Mouse (Mus musculus): ENCODE data around the gene Eef1g. TPM values are rescaled to one million over a fixed set of nuclear protein-coding genes. Genes with fewer than 3 reads are reported as not detected.

Gene Eef1g
- 100 to 1,000 TPM; 251 to 256 TPM for total RNA-seq (2021)
- long read RNA-seq, experiment 1, transcript Eef1g-201 (10 exons, 1,864 nt), result major isoform, 264 of 280 reads
- long read RNA-seq, experiment 1, partial matches to known transcripts, result 13 of 280 reads
- long read RNA-seq, experiment 1, other reads (novel, unspliced or antisense), result 2 of 280 reads
- long read RNA-seq, experiment 2, transcript Eef1g-201 (10 exons, 1,864 nt), result major isoform, 240 of 260 reads
- long read RNA-seq, experiment 2, partial matches to known transcripts, result 13 of 260 reads
- long read RNA-seq, experiment 2, other reads (novel, unspliced or antisense), result 3 of 260 reads

DNA sequence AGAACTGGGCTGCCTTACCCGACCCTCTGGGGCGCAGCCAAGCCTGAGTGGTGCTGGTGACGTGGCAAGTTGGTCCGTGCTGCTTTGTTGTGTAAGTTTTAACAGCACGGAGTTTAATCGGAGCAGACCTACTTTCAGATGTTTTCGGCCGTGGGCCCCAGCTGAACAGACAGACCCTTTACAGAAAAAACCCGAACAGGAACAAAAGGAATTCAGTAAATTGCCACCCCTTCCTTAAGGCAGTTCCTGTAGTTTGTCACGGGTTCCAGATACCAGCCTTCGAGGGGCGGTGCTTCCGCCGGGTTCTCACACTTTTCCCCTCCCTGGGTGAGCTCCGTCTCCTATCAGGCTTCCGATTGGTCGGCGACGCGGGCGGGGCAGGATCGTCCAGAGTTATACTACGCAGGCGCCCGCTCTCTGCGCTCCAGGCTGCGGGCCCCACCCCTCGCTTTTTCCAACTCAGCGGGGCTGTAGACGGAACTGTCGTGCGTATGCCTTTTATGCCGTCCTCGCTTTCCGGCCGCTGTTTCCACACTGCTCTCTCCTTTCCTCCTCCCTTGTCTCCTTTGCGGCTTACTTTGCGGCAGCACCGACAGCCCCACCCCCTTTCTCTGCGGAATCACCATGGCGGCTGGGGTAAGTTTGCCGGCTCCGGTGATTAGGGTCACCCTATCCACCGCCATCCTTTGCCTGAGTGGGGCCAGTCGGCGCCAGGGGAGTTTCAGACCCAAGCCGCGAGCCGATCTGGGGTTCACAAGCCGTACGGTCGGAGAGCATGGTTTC, at the start of gene Eef1g:
Gene Eef1g (plus strand): TSS at position 452 of the 783 bp plus-strand sequence.
- peak; percentile 97 to 99 for DNase-seq (ENCODE audit: low spot score in 2 of 2)

DNA sequence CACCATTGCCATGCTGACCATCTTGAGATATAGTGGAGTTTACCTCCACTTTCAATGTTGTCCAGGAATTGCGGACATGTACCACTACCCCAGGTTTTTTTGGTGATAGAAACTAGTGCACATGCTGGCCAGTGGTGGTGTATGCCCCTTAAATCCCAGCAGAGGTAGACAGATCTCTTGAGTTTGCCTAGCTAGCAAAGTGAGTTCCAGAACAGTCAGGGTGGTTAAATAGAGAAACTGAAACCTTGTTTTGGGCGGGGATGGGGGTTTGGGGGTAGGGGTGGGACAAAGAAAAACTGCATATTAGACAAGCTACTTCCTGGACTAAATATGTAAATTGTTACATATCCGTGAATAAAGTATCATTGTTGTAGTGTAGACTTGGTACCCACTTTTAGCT, 47.8 kb upstream of the Eef1g start:
- DNase-seq (ENCODE audit: low spot score in 2 of 2), result no peak

GRCm38 (mm10) chr19:8919684-8920072, 47.2 kb upstream of the Eef1g start:
- DNase-seq (ENCODE audit: low spot score in 2 of 2), result no peak

GRCm38 (mm10) chr19:8920073-8920736, 46.6 kb upstream of the Eef1g start, which contains the start of gene B3gat3:
B3gat3 (plus strand) TSS chr19:8920374.
- peak; percentile 95 to 96 for DNase-seq (ENCODE audit: low spot score in 2 of 2)

GRCm38 (mm10) chr19:8920836-8921291, 46.0 kb upstream of the Eef1g start:
- no peak for DNase-seq (ENCODE audit: low spot score in 2 of 2)

DNA sequence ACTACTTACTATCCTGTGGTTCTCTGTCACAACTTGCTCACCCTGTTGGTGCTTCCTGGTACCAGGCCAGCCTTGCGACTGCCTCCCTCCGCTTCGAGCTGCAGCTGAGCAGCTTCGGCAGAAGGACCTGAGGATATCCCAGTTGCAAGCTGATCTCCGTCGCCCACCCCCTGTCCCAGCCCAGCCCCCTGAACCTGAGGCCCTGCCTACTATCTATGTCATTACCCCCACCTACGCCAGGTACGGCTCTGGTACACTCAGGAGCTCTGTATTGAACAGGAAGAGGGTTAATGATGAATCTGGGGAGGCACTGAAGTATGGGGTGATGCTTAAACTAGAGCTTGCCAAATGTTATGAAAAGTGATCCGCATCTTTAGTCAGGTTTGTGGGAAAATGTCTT, 45.1 kb upstream of the Eef1g start:
- DNase-seq (ENCODE audit: low spot score in 2 of 2), result no peak

DNA sequence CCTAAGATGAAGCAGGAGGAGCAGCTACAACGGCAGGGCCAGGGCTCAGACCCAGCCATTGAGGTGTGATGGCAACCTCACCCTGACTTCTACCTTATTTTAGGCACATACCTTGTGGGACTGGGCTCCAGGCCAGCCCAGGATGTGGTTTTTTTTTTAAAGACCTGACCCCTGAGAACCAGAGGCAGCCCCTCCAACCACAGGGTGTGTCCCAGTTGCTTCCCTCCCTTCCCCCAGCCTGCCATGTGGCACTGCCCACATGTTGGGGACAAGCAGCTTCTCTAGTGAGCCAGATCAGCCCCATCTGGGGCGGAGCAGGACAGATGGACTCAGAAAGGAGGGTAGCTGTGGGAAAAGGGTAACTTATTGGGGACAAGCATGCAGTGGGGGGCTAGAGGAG, 40.1 kb upstream of the Eef1g start:
- DNase-seq (ENCODE audit: low spot score in 2 of 2), result no peak

DNA sequence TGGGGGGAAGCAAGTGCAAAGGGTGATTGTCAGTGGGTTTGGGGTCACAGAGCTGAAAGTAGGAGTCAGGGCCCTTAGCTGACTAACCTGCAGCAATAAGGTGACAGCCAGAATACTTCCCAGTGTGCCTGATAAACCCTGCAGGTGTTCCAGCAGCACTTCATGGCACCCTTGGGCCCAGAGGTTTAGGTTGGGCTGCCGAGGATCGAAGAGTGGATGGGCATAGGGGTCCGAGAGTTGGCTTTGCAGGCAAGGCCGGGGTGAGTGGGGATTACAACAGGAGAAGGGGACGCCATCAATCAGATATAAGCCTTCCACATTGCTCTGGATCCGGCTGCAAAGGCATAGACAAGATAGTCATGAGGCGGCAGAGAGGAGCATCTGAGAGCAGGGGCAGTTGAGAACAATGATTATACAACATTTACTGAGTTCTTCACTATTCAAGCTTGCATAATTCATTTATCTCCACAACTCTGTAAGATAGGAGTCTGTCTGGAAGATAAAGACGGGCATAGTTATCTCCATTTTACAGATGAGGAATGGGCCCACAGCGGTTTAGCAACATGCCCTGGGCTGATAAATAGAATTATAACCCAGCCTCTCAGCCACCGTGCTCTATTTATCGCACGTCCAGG, 38.8 kb upstream of the Eef1g start:
- DNase-seq (ENCODE audit: low spot score in 2 of 2), result no peak

DNA sequence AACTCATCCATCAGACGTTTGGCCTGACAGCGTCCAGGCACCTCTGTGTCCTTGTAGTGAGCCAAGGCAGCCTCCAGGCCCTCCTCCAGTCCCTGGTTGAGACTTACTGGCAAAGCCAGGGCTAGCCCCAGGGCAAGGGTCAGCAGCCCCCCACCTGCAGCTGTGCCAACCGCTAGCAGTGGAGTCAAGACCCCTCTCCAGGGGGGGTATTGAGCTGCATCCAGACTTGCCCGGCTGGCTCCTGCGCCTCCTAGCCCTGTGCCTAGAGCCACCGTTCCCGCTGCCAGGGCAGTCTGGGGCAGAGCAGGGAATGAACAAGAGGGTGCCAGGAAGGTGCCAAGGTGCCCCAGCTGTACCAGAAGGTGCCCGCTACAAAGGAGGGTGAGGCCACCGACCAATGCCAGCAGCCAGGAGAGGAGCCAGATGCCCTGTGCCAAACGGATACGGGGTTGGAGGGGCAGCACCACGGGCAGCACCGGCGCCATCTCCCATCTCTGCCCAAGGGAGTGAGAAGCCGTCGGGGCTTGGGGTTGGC, 38.1 kb upstream of the Eef1g start:
- no peak for DNase-seq (ENCODE audit: low spot score in 2 of 2)

- DNase-seq (ENCODE audit: low spot score in 2 of 2), result peak in 1 of 2 experiments; percentile 41
Measured at GRCm38 (mm10) chr19:8929224-8930088, 37.4 kb upstream of the Eef1g start, which contains the start of the genes Rom1 and Eml3. Rom1 (minus strand) TSS chr19:8929356. Eml3 (plus strand) TSS chr19:8929552.

DNA sequence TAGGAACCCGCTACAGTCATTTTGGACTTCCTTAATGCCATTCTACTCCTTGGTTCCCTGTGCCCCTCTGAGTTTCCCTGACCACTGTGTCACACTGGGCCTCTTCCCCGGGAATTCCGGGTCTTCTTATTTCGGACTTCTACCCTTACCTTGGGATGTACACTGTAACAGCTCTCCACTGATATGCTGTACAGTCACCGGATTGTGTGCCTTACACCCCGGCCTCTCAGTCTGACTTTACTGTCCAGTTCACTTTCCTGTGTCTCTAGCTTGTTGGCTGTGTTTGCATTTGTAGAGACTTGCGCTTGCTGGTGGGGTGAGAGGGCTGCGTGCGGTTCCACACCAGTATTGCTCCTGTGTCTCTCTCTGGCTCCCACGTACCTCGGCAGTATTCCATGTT, 36.7 kb upstream of the Eef1g start:
- no peak for DNase-seq (ENCODE audit: low spot score in 2 of 2)

- no peak for DNase-seq (ENCODE audit: low spot score in 2 of 2)
Measured at GRCm38 (mm10) chr19:8930771-8931170, 36.1 kb upstream of the Eef1g start.

DNA sequence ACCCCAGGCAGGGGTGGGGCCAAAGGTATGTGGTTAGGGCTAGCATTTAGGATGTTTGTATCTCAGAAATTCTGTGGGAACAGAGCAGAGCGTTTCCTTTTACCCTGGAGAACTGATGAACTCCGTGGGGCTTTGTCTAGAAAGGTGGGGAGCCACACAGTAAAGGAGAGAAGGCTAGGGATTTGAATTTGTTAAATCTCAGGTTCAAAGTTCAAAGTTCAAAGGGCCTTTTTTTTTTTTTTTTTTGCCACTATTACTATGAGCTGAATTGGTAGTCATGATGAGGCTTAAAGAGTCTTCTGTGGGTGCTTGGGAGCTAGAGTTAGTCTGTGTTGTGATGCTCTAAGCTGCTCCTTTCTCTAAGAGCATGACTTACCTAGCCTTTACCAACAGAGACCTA, 30.1 kb upstream of the Eef1g start:
- DNase-seq (ENCODE audit: low spot score in 2 of 2), result no peak

- no peak for DNase-seq (ENCODE audit: low spot score in 2 of 2)
Measured at GRCm38 (mm10) chr19:8940526-8941133, 26.2 kb upstream of the Eef1g start.

- no peak for DNase-seq (ENCODE audit: low spot score in 2 of 2)
Measured at GRCm38 (mm10) chr19:8941136-8941514, 25.7 kb upstream of the Eef1g start.

DNA sequence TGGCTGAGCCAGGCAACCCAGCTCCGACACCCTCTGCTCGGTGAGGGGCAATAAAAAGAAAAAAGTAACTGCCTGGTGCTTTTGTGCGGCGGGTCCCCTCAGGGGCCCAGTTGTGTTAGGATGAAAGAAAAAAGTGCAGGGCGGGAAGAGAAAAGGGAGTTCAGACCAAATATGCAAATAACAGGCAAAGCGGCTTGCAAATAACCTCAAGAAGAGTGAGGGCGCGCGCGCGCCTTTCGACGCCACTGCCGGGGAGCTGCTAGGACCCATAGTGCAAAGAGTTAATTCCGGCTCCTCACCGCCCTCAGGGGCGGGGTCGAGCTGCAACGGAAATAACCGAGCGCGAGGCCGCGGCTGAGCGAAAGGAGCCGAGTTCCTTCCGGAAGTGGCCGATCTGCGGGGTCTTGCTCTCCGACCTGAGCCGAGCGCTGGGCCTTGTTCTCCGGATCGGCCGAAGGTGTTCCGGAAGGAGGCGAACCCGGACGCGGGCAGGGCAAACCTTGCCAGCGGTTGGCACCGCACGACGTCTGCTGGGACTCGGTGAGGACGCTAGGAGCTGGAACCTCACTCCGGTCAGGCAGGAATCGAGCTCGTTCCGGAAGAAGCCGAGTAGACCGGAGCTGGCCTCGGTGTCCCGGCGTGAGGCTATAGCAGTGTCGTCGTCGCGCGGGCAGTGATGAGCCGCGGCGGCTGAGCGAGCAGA, 25.2 kb upstream of the Eef1g start, which contains the start of gene Mta2:
Gene Mta2 (plus strand): TSS at position 361 of the 703 bp plus-strand sequence.
- DNase-seq (ENCODE audit: low spot score in 2 of 2), result peak; percentile 93 to 97

- DNase-seq (ENCODE audit: low spot score in 2 of 2), result peak; percentile 48 to 54
Measured at GRCm38 (mm10) chr19:8942276-8942964, 24.4 kb upstream of the Eef1g start.

DNA sequence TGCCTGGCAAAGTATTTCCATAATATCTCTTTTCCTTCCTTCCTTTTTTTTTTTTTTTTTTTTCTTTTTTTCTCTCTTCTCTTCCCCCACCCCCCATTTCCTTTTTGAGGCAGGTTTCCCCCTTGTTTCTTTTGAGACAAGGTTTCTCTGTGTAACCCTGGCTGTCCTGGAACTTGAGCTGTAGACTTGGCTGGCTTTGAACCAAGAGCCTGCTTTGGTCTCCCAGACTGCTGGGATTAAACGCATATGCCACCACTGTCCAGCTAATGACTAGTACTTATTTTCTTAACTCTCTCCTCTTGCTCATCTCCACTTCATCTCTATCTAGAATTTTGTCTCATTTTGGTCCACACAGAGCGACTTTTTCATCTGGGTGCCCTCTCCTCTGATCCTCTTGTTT, 23.8 kb upstream of the Eef1g start:
- DNase-seq (ENCODE audit: low spot score in 2 of 2), result no peak

Measured in left cerebral cortex, adult 18-20 months (tissue).